Mouse (Mus musculus) CD8-positive naive resting alpha-beta T cell, adult 2 months (primary cell): ENCODE results near the gene Rtl10.
A peak's percentile ranks its signal among the peaks of the same experiment; 100 is the strongest.
"Not testable (repeated sequence)": the region's sequence is repeated elsewhere in the genome, so short reads cannot be mapped to it uniquely, and the experiment has no call there.

Experiments
- DNase-seq, 2 experiments: peaks; one replicate each; pipeline ENCODE4 v3.0.0; 2022; ENCODE audit warnings: low read depth in 2 of 2, low spot score in 2 of 2

Rtl10 gene

DNA sequence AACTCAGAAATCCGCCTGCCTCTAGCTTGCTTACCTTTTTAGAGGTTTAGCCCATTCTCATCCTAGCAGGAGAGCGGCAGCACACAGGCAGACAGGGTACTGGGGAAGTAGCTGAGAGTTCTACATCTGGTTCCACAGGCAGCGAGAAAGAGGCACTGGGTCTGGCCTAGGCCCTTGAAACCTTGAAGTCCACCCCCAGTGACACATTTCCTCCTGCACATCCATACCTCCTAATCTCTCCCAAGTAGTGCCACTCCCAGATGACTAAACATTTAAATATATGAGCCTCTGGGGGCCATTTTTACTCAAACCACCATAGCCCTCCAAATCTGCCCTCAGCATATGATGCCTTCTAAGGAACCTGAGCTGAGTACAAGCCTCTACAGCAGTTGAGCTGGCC is 16.3 kb upstream of the Rtl10 start:
- no peak for DNase-seq

DNA sequence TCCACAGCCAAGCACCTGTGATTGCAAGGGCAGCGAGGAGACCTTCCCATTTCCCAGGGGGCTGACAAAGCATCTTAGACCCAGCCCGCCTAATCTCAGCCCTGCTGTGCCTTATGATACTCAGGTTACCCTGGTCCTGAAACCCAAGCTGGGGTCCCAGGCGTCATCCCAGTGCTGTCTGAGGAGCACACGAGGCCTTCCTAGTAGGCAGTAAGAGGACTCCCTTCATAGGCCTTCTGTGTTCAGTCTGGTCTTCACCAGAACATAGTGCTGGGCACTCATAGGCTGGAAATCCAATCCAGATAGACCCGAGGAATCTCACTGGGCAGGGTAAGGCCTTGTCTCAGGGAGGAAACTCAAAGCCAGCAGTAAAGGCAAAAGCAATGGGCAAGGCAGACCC is 14.9 kb upstream of the Rtl10 start:
- no peak for DNase-seq

GRCm38 (mm10) chr16:18484386-18484785 is 14.3 kb upstream of the Rtl10 start:
- DNase-seq: no peak

DNA sequence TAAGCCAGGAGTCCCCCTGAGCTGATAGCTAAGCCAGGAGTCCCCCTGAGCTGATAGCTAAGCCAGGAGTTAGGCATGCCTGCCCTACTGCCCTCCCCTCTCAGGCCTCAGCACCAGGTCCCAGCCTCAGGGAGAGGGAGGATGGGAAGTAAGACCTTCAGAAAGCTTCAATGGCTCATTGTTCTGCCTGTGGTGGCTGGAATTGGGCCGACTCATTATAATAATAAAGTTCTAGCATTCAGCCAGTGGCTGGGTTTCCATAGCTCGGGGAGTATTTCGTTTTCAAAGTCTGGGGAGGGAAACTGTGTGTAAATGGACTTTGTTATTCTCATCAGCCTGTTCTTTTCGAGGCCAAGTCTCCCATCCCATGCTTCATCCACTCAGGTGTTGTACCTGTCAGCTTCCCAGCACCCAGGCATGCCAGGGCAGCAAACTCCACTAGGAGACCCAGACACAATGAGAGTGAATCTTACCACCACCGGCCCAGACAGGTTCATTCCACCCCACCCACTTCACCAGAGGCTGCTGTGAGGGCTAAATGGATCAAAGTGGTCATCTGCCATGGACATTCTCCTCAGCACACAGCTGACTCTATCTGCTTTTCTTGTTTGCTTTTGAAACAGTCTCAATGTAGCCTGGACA is 13.8 kb upstream of the Rtl10 start:
- DNase-seq: no peak

GRCm38 (mm10) chr16:18486126-18486525 is 12.6 kb upstream of the Rtl10 start:
- no peak for DNase-seq

DNA sequence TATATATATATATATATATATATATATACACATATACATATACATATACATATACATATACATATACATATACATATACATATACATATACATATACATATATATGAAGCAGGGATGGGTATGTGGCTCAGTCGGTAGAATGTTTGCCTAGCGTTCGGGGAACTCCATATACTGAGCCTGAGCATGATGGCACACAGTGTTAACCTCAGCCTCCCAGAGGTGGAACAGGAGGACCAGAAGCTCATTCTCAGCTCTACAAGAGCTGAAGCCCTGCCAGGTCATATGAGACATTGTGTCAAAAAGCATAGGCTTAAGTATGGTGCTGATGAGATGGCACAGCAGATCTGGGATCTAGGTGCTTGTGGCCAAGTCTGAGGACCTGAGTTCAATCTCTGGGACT is 8.4 kb upstream of the Rtl10 start:
- DNase-seq: no peak

DNA sequence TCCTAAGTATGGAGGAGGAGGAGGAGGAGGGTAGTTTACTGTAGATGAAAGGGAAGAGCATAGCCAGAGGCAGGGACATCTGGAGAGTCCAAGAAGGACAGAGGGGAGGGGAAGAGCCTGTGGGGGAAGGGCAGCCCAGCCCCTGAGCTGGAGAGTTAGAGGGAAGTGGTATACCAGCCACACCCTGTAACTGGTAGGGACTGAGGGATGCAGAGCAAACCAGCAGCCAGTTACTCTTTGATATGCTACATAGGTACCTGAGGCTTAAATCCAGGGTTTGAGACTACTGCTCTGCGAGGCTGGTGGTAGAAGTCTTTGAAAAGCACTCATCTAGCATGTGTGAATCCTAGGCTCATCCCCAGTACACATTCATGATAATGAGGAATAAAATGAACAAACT is 7.8 kb upstream of the Rtl10 start:
- DNase-seq: no peak

DNA sequence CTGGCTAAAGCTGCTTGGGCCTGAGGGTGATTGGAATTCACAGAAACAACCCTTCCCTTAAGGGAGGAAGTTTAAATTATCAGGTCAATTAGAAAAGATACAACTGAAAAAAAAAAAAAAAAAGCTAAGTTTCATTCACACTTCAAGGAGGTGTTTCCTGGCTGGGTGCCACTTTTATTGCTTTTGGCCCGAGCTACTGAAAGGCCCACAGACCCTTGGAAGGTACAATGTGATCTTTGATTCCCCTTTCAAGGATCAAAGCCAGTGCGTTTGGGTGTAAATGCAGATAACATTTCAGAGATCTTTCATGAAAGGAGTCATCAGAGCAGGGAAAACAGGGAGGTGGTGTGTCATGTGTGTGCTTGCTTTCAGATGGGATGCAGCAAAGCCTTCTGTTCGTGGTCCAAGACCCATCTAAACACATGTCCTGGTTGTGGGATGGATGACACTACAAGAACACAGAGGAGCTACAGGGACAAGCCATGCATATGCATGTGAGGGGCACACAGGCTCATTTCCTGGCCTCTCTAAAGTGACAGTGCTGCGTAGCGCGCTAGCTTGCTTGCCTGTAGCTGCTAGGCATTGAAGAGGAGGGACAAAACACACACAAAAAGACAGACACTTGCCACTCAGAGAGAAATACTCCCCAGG is 711 bp upstream of the Rtl10 start:
- no peak for DNase-seq

GRCm38 (mm10) chr16:18498996-18499395 is 295 bp downstream of the Rtl10 start:
- peak in 1 of 2 experiments; percentile 19 for DNase-seq

DNA sequence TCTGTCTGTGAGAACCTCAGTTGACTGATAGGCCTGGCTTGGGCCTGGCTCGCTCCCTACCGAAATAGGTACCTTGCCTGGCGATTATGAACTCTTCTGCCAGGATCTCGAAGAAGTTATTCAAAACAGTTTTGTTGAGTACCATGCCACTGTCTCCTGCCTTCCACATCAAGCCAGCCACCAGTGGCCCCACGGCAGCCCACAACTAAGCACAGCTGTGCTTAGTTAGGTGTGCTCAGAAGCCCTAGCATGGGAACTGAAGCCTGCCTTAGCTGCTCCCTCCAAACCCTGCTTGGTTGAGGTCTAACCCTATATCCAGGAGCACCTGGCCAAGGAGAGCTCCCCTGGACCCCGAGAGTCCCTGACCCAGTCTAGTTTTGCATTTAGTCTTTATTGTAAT is 2.8 kb downstream of the Rtl10 start:
- no peak for DNase-seq

- DNase-seq: peak in 1 of 2 experiments; percentile 11
Measured at GRCm38 (mm10) chr16:18503566-18504342, 5.1 kb downstream of the Rtl10 start.

- no peak for DNase-seq
Measured at GRCm38 (mm10) chr16:18506524-18507199, 8.0 kb downstream of the Rtl10 start.

DNA sequence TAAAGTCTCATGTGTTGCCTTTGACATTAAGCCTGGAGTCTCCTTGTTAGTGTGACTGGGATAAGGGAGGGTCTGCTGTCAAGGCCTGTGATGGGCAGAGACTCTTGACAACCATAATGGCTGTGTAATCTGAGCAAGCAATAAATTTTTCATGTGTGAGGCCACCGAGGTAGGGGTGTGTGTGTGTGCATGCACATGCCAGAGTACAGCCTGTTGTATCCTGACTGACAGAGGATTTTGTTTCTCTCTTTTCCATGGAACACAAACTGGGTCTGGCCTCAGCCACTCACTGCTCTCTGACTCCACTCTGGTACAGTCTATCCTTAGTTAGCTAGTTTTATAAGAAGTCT is 8.5 kb downstream of the Rtl10 start:
- DNase-seq: no peak

- no peak for DNase-seq
Measured at GRCm38 (mm10) chr16:18511741-18512140, 13.0 kb downstream of the Rtl10 start.

GRCm38 (mm10) chr16:18513508-18513907 is 14.8 kb downstream of the Rtl10 start:
- no peak for DNase-seq

DNA sequence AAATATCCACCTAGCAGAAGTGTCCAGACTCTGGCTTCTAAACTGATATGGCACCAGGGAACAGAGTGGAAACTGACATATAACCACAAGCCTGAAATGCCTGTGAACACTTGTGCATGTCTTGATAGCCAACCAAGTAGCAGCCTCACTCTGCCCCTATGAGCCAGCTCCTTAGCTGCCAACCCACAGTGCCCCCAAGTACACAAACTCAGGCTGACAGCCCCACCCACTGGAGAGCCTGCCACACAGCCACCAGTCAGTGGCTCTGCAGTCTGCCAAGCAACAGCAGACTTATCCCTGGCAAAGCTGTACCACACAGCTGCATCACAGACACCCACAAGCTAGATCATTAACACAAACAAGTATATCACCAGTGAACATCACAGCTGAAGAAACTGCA is 19.4 kb downstream of the Rtl10 start:
- DNase-seq: no peak

- no peak for DNase-seq
Measured at GRCm38 (mm10) chr16:18523563-18524245, 25.0 kb downstream of the Rtl10 start.

DNA sequence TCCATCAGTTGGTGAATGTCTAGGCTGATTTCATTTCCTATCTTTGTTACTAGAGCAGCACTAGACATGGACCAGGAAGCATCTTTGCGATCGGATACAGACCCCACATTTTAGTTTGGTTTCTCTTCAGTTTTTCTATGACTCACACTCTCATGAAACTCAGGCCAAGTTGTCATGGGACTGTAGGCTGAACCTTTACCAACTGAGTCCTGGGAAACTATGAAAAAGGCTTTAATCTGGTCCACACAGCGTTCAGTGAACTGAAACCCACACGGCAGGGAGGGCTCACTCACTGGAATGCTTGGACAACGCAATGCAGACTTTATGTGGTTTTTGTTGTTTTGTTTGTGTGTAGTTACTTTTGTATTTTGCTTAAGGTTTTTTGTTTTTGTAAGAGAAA is 30.0 kb downstream of the Rtl10 start:
- no peak for DNase-seq

- DNase-seq: not testable (repeated sequence)
Measured at GRCm38 (mm10) chr16:18533061-18533460, 34.4 kb downstream of the Rtl10 start.

- no peak for DNase-seq
Measured at GRCm38 (mm10) chr16:18537407-18537990, 38.8 kb downstream of the Rtl10 start.

DNA sequence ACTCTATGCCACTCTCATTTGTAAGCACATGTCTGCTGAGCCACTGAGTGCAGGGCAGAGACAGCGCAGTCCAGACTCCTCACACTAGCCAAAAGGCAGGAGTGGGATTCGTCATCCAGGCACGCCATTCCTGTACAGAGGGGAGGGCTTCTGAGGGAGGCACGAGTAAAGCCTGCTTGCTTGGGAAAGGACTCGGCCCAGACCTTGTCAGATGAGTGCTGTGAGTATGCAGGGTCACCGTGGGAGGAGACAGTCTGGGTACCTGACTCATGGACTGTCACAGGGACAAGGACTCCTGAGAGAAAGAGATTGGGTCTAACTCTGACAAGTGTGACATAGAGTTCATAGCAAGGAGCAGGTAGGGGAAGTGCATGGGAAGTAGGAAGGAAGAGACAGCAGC is 40.6 kb downstream of the Rtl10 start:
- no peak for DNase-seq
